Mouse (Mus musculus) stomach, postnatal 0 days (tissue): Measurements from ENCODE around the gene Dph1. TPM values are rescaled to one million over a fixed set of nuclear protein-coding genes. Genes with fewer than 3 reads are reported as not detected.

ENCODE experiments used
- ATAC-seq: fragments of 200-750 bp; cut with Nextera tagmentation; 2 replicates; pipeline ENCODE4 v1.8.0; 2017; ENCODE audit not compliant: low FRiP score, low TSS enrichment
- DNase-seq: peaks from one replicate; pipeline ENCODE4 v3.0.0-alpha.2; 2016; ENCODE audit warnings: low spot score
- H3K27ac ChIP-seq: fragments of 300-500 bp; sonication (generic); replicated peaks from 2 replicates; pipeline ENCODE4 v1.5.1; 2014; ENCODE audit warnings: mild to moderate bottlenecking, control low read depth
- H3K27me3 ChIP-seq: fragments of 300-500 bp; sonication (generic); 2 replicates; pipeline ENCODE4 v1.6.1; 2014; ENCODE audit warnings: low read length; ENCODE audit not compliant: control insufficient read depth, insufficient read depth
- H3K36me3 ChIP-seq: fragments of 300-500 bp; sonication (generic); 2 replicates; pipeline ENCODE4 v1.6.1; 2014; ENCODE audit warnings: low read length, mixed read lengths; ENCODE audit not compliant: control insufficient read depth, insufficient read depth
- H3K4me1 ChIP-seq: fragments of 300-500 bp; sonication (generic); replicated peaks from 2 replicates; pipeline ENCODE4 v1.6.1; 2014; ENCODE audit warnings: antibody characterized with exemption; ENCODE audit not compliant: control insufficient read depth, insufficient read depth
- H3K4me2 ChIP-seq: fragments of 300-500 bp; sonication (generic); replicated peaks from 2 replicates; pipeline ENCODE4 v1.6.1; 2014; ENCODE audit warnings: low read depth, mild to moderate bottlenecking, control low read depth, moderate library complexity
- H3K4me3 ChIP-seq: fragments of 300-500 bp; sonication (generic); 2 replicates; pipeline ENCODE4 v1.5.1; 2014; ENCODE audit warnings: low read depth, low read length, control low read depth
- H3K9ac ChIP-seq: fragments of 300-500 bp; sonication (generic); 2 replicates; pipeline ENCODE4 v1.6.1; 2014; ENCODE audit warnings: mild to moderate bottlenecking, low read length, control low read depth, mixed read lengths
- H3K9me3 ChIP-seq: fragments of 300-500 bp; sonication (generic); 2 replicates; pipeline ENCODE4 v1.6.1; 2016; ENCODE audit warnings: low read length; ENCODE audit not compliant: control insufficient read depth
- CTCF ChIP-seq: IDR thresholded peaks from 2 replicates; pipeline ENCODE4 v1.5.1; 2016; ENCODE audit warnings: antibody characterized with exemption, low read depth, mild to moderate bottlenecking, moderate library complexity
- EP300 ChIP-seq: optimal IDR thresholded peaks from 2 replicates; pipeline ENCODE3; 2016; ENCODE audit warnings: antibody characterized with exemption
- WGBS: fragments of 180-500 bp; shearing (Covaris S2); extraction: QIAGEN DNeasy Blood & Tissue Kit; methylation state at CpG from one replicate; pipeline ENCODE4 v1.1.7; 2014; 5-methylcytosine and 5-hydroxymethylcytosine counted together
- polyA plus RNA-seq: library from polyadenylated mRNA; unstranded; fragments of >200 nt; fragmentation: Nextera tagmentation; extraction: Ambion mirVana; gene quantifications from 2 replicates; pipeline ENCODE4 v1.2.1, GENCODE M21; 2015

The Dph1 gene
- polyA plus RNA-seq, 1 experiment from 2014 or later, result 15.2 TPM

DNA sequence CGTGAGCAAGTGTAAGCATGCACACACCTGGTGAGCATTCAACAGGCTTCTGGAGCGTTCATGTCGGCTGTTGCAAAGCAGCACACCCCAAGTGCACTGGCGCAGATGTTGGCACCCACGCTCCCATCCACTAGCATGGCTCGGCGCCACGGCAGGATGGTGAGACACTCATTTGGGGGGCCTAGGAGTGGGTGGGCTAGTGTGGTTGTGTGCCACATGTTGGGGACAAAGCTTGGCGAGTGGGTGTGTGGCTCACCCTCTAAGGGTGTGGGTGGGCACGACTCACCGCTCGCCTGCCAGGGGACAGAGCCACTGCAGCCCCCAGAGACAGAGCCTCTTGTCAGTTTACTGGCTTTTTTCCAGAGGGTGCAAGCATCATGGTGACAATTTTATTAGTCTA is 9.9 kb upstream of the Dph1 start:
- H3K4me1 ChIP-seq, result no peaks in the 10 kb centered on the region
- H3K4me2 ChIP-seq, result no peak overlapping the region
- no peak for TF ChIP-seq EP300
- TF ChIP-seq CTCF, result no peak
- H3K36me3 ChIP-seq, result no peaks in the 10 kb centered on the region
- H3K9ac ChIP-seq, result no peak overlapping the region
- 82% methylated on average over 12 of the region's 12 CpGs for WGBS
- no peak for DNase-seq
- no peak overlapping the region for H3K27ac ChIP-seq
- H3K9me3 ChIP-seq, result no peaks in the 10 kb centered on the region
- no peak for ATAC-seq
- no peak overlapping the region for H3K4me3 ChIP-seq
- no peaks in the 10 kb centered on the region for H3K27me3 ChIP-seq

- H3K4me1 ChIP-seq, result 0 out of 2 replicates have a peak, but pooled peaks cover 3% of the 10 kb centered on the region
- DNase-seq (no peak), ATAC-seq (no peak)
- no peak overlapping the region for H3K4me2 ChIP-seq
- WGBS, result 44% methylated on average over 5 of the region's 5 CpGs
- H3K9me3 ChIP-seq, result no peaks in the 10 kb centered on the region
- H3K27me3 ChIP-seq, result no peaks in the 10 kb centered on the region
- H3K36me3 ChIP-seq, result no peaks in the 10 kb centered on the region
- H3K4me3 ChIP-seq, result no peak overlapping the region
- no peak overlapping the region for H3K9ac ChIP-seq
- TF ChIP-seq EP300 (no peak), CTCF (no peak)
- no peak overlapping the region for H3K27ac ChIP-seq
Measured at GRCm38 (mm10) chr11:75199951-75200350, 8.9 kb upstream of the Dph1 start.

DNA sequence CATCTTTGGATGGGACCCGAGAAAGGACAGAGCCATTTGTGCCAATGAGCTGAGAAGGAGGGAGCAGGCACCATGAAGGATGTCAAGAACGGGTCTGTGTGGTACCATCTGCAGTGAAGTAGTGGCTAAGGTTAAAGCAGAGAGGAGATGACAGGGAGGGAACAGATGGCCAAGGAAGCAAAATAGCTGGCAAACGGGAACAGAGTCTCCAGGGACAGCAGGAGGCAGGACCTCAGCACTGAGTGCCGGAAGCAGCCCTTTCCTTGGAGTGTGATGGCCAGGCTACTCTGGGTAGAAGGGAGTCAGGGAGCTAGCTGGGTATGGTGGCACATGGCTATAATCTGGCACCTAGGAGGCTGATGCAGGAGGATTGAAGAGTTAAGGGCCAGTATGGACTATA is 7.8 kb upstream of the Dph1 start:
- Histone ChIP-seq H3K27me3 (peaks cover 7% of the 10 kb centered on the region; the same call in 1 of the 2 replicates), H3K4me1 (0 out of 2 replicates have a peak, but pooled peaks cover 3% of the 10 kb centered on the region), H3K36me3 (no peaks in the 10 kb centered on the region), H3K9ac (no peak overlapping the region), H3K4me3 (no peak overlapping the region), H3K4me2 (no peak overlapping the region), H3K27ac (no peak overlapping the region), H3K9me3 (no peaks in the 10 kb centered on the region)
- DNase-seq (no peak), ATAC-seq (no peak)
- no peak for TF ChIP-seq EP300
- no peak for TF ChIP-seq CTCF
- 76% methylated on average over 4 of the region's 4 CpGs for WGBS

DNA sequence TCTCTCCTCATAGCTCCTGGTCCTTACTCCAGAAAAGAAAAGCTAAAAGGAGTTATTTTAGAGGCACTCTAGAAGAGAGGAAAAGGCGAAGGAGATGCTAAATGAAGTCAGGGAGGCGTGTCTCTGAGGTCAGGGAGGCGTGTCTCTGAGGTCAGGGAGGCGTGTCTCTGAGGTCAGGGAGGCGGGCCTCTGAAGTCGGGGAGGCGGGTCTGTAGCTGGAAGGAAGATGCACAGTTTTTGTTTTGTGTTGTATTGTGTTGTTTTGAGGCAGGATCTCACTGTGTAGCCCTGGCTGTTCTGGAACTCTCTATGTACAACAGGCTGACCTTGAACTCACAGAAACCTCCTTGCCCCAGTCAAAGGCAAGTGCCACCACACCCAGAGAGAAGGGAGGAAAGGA is 6.9 kb upstream of the Dph1 start:
- Histone ChIP-seq H3K4me3 (no peak overlapping the region), H3K4me2 (no peak overlapping the region), H3K27ac (no peak overlapping the region), H3K36me3 (no peaks in the 10 kb centered on the region), H3K9ac (no peak overlapping the region), H3K4me1 (0 out of 2 replicates have a peak, but pooled peaks cover 6% of the 10 kb centered on the region), H3K27me3 (peaks cover 7% of the 10 kb centered on the region; the same call in 1 of the 2 replicates), H3K9me3 (no peaks in the 10 kb centered on the region)
- ATAC-seq (no peak), DNase-seq (no peak)
- TF ChIP-seq EP300, result no peak
- TF ChIP-seq CTCF, result no peak
- 46% methylated on average over 7 of the region's 7 CpGs for WGBS

- TF ChIP-seq EP300 (no peak), CTCF (no peak)
- H3K9me3 ChIP-seq, result no peaks in the 10 kb centered on the region
- H3K27me3 ChIP-seq, result peaks cover 7% of the 10 kb centered on the region; the same call in 1 of the 2 replicates
- 0 out of 2 replicates have a peak, but pooled peaks cover 6% of the 10 kb centered on the region for H3K4me1 ChIP-seq
- H3K4me2 ChIP-seq, result no peak overlapping the region
- no peak for DNase-seq
- ATAC-seq, result no peak
- H3K27ac ChIP-seq, result no peak overlapping the region
- no peaks in the 10 kb centered on the region for H3K36me3 ChIP-seq
- no peak overlapping the region for H3K9ac ChIP-seq
- WGBS, result 79% methylated on average over 6 of the region's 6 CpGs
- H3K4me3 ChIP-seq, result no peak overlapping the region
Measured at GRCm38 (mm10) chr11:75196131-75196530, 5.1 kb upstream of the Dph1 start.

GRCm38 (mm10) chr11:75194850-75195461 is 3.9 kb upstream of the Dph1 start:
- peak; percentile 56 for DNase-seq
- peak overlapping the region; percentile 54; the same call in 1 of the 2 replicates for H3K9ac ChIP-seq
- ATAC-seq, result no peak
- H3K27ac ChIP-seq, result no peak overlapping the region
- H3K36me3 ChIP-seq, result no peaks in the 10 kb centered on the region
- H3K4me2 ChIP-seq, result peak overlapping the region; percentile 90
- H3K4me3 ChIP-seq, result peak overlapping the region; percentile 55
- H3K4me1 ChIP-seq, result 0 out of 2 replicates have a peak, but pooled peaks cover 6% of the 10 kb centered on the region
- 2% methylated on average over 39 of the region's 39 CpGs for WGBS
- H3K27me3 ChIP-seq, result peaks cover 7% of the 10 kb centered on the region; the same call in 1 of the 2 replicates
- no peaks in the 10 kb centered on the region for H3K9me3 ChIP-seq
- TF ChIP-seq EP300, result no peak
- TF ChIP-seq CTCF, result peak; percentile 42; the same call in 1 of the 2 replicates
